Mouse (Mus musculus) neural tube, embryonic 11.5 days (tissue): ENCODE results near the gene Stxbp1. TPM values are rescaled to one million over a fixed set of nuclear protein-coding genes. Genes with fewer than 3 reads are reported as not detected.
A peak's percentile ranks its signal among the peaks of the same experiment; 100 is the strongest.

Experiments
- ATAC-seq: fragments of 200-750 bp; cut with Nextera tagmentation; 2 replicates; pipeline ENCODE4 v1.8.0; 2017; ENCODE audit warnings: moderate number of reproducible peaks, mild to moderate bottlenecking, moderate TSS enrichment, moderate library complexity; ENCODE audit not compliant: insufficient read depth, low FRiP score, low TSS enrichment
- DNase-seq: peaks from one replicate; pipeline ENCODE4 v3.0.0-alpha.2; 2015; ENCODE audit warnings: low spot score
- H3K27ac ChIP-seq: fragments of 300-500 bp; sonication (generic); 2 replicates; pipeline ENCODE4 v1.5.1; 2014; ENCODE audit warnings: low read depth, mild to moderate bottlenecking, low read length
- H3K27me3 ChIP-seq: fragments of 300-500 bp; sonication (generic); 2 replicates; pipeline ENCODE4 v1.6.1; 2014; ENCODE audit warnings: mild to moderate bottlenecking, low read length, mixed read lengths; ENCODE audit not compliant: control insufficient read depth, insufficient read depth
- H3K36me3 ChIP-seq: fragments of 300-500 bp; sonication (generic); 2 replicates; pipeline ENCODE4 v1.6.1; 2014; ENCODE audit warnings: mild to moderate bottlenecking, low read length, moderate library complexity, mixed read lengths; ENCODE audit not compliant: control insufficient read depth, insufficient read depth
- H3K4me1 ChIP-seq: fragments of 300-500 bp; sonication (generic); 2 replicates; pipeline ENCODE4 v1.6.1; 2014; ENCODE audit warnings: low read length, mixed read lengths; ENCODE audit not compliant: control insufficient read depth, insufficient read depth
- H3K4me2 ChIP-seq: fragments of 300-500 bp; sonication (generic); 2 replicates; pipeline ENCODE4 v1.6.1; 2014; ENCODE audit warnings: low read depth, mild to moderate bottlenecking, moderate library complexity
- H3K4me3 ChIP-seq: fragments of 300-500 bp; sonication (generic); 2 replicates; pipeline ENCODE4 v1.5.1; 2014; ENCODE audit warnings: low read depth, low read length
- H3K9ac ChIP-seq: fragments of 300-500 bp; sonication (generic); 2 replicates; pipeline ENCODE4 v1.6.1; 2014; ENCODE audit warnings: mild to moderate bottlenecking, low read length
- H3K9me3 ChIP-seq: fragments of 300-500 bp; sonication (generic); 2 replicates; pipeline ENCODE4 v1.6.1; 2016; ENCODE audit warnings: low read length; ENCODE audit not compliant: control insufficient read depth
- WGBS: fragments of 180-500 bp; shearing (Covaris S2); extraction: QIAGEN DNeasy Blood & Tissue Kit; methylation state at CpG from one replicate; pipeline ENCODE4 v1.1.7; 2014; 5-methylcytosine and 5-hydroxymethylcytosine counted together
- polyA plus RNA-seq: library from polyadenylated mRNA; unstranded; fragments of >200 nt; fragmentation: Nextera tagmentation; extraction: Ambion mirVana; gene quantifications from 2 replicates; pipeline ENCODE4 v1.2.1, GENCODE M21; 2014

The Stxbp1 gene
- polyA plus RNA-seq, 1 experiment from 2014 or later = 89.9 TPM

DNA sequence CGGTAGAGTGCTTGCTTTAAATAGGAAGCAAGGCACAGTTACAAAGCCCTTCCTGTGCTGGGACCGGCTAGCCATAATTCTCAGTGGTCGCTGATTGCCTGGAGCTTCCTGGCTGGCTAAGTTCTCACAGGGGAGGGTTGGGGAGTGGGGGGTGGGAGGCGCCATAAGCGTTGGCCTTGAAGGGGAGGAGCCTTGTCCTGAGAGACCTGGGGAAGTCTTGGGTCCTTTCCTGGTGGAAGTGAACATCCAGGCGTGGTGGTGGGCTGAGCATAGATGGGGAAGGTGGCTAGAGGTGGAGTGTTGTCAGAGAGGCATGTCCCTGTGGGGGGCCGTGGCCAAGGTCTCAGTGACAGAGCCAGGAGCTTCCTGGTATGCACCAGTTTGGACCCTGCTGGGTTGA is 37.7 kb upstream of the Stxbp1 start:
- no peak overlapping the region for H3K27ac ChIP-seq
- peaks cover 20% of the 10 kb centered on the region for H3K4me1 ChIP-seq
- ATAC-seq = no peak
- H3K4me2 ChIP-seq = no peak overlapping the region
- H3K9ac ChIP-seq = no peak overlapping the region; the same call in 1 of the 2 replicates
- H3K4me3 ChIP-seq = no peak overlapping the region
- 21% methylated on average over 7 of the region's 7 CpGs for WGBS
- H3K27me3 ChIP-seq = no peaks in the 10 kb centered on the region
- no peaks in the 10 kb centered on the region for H3K36me3 ChIP-seq
- H3K9me3 ChIP-seq = no peaks in the 10 kb centered on the region
- no peak for DNase-seq

GRCm38 (mm10) chr2:32882283-32883043 is 35.4 kb upstream of the Stxbp1 start:
- Histone ChIP-seq H3K9ac (no peak overlapping the region), H3K36me3 (no peaks in the 10 kb centered on the region), H3K27ac (no peak overlapping the region), H3K27me3 (no peaks in the 10 kb centered on the region), H3K4me3 (no peak overlapping the region), H3K4me2 (no peak overlapping the region), H3K4me1 (peaks cover 19% of the 10 kb centered on the region), H3K9me3 (no peaks in the 10 kb centered on the region)
- no peak for DNase-seq
- 78% methylated on average over 15 of the region's 21 CpGs for WGBS
- no peak for ATAC-seq

DNA sequence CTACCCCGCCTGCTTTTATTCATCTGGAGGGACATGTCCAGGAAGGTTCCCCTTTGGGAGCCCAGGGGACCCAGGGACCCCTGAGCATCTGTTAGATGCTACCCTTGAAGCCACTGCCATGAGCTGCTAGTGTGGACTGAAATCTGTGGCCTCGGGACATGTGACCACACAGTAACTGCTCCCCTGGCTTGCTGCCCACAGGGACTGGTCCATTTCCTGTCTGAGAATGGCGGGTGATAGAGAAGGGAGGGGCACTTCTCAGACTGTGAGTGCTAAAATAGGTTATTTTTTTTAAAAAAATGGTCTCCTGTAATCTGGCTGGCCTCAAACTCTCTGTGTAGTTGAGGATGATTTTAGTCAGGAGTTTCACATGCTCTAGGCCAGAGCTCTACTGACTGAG is 34.7 kb upstream of the Stxbp1 start:
- peaks cover 27% of the 10 kb centered on the region for H3K4me1 ChIP-seq
- WGBS = 47% methylated on average over 3 of the region's 3 CpGs

GRCm38 (mm10) chr2:32881054-32881453 is 34.0 kb upstream of the Stxbp1 start:
- ATAC-seq (no peak), DNase-seq (no peak)
- H3K4me2 ChIP-seq = no peak overlapping the region
- no peaks in the 10 kb centered on the region for H3K9me3 ChIP-seq
- WGBS = 43% methylated on average over 6 of the region's 6 CpGs
- no peak overlapping the region for H3K9ac ChIP-seq
- no peak overlapping the region for H3K4me3 ChIP-seq
- no peak overlapping the region for H3K27ac ChIP-seq
- H3K36me3 ChIP-seq = no peaks in the 10 kb centered on the region
- peaks cover 30% of the 10 kb centered on the region for H3K4me1 ChIP-seq
- H3K27me3 ChIP-seq = no peaks in the 10 kb centered on the region

More for the DNA sequence above, 34.7 kb upstream of the Stxbp1 start:
- no peak overlapping the region for H3K9ac ChIP-seq
- ATAC-seq = no peak
- H3K36me3 ChIP-seq = no peaks in the 10 kb centered on the region
- H3K27me3 ChIP-seq = no peaks in the 10 kb centered on the region
- DNase-seq = no peak
- H3K9me3 ChIP-seq = no peaks in the 10 kb centered on the region
- H3K4me2 ChIP-seq = no peak overlapping the region
- H3K27ac ChIP-seq = no peak overlapping the region
- no peak overlapping the region for H3K4me3 ChIP-seq

- no peak overlapping the region for H3K4me2 ChIP-seq
- DNase-seq (no peak), ATAC-seq (no peak)
- H3K9ac ChIP-seq = no peak overlapping the region
- peaks cover 32% of the 10 kb centered on the region for H3K4me1 ChIP-seq
- H3K27me3 ChIP-seq = no peaks in the 10 kb centered on the region
- WGBS = 79% methylated on average over 5 of the region's 5 CpGs
- no peaks in the 10 kb centered on the region for H3K9me3 ChIP-seq
- H3K4me3 ChIP-seq = no peak overlapping the region
- no peaks in the 10 kb centered on the region for H3K36me3 ChIP-seq
- H3K27ac ChIP-seq = no peak overlapping the region
These were observed 32.5 kb upstream of the Stxbp1 start for GRCm38 (mm10) chr2:32879593-32879992.

DNA sequence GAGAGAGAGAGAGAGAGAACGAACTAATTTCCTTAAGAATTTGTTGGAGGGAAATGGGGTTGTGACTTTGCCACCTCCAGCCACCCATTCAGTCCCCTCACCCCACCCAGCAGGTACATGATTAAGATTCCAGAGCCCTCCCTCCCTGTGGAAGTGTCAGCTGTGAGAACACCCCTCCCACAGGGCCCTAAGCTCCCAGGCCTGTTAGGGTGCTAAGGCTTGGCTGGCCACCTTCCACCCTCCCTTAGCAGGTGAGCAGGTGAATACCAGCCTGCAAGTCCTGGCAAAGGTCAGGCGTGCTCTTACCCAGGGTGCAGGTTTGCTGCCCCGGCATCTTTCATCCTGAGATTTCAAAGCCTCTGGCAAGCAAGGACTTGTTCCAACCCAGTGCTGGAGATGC is 31.4 kb upstream of the Stxbp1 start:
- Histone ChIP-seq H3K9me3 (no peaks in the 10 kb centered on the region), H3K9ac (no peak overlapping the region), H3K4me2 (peak overlapping the region; percentile 89), H3K4me3 (no peak overlapping the region), H3K27ac (no peak overlapping the region), H3K4me1 (peaks cover 34% of the 10 kb centered on the region), H3K36me3 (no peaks in the 10 kb centered on the region), H3K27me3 (no peaks in the 10 kb centered on the region)
- 73% methylated on average over 3 of the region's 3 CpGs for WGBS
- no peak for ATAC-seq
- DNase-seq = no peak

- Histone ChIP-seq H3K9me3 (no peaks in the 10 kb centered on the region), H3K36me3 (no peaks in the 10 kb centered on the region), H3K4me1 (peaks cover 34% of the 10 kb centered on the region), H3K4me2 (peak overlapping the region; percentile 89), H3K4me3 (peak overlapping the region; percentile 85), H3K27ac (no peak overlapping the region), H3K27me3 (no peaks in the 10 kb centered on the region), H3K9ac (peak overlapping the region; percentile 98; the same call in 1 of the 2 replicates)
- 58% methylated on average over 6 of the region's 6 CpGs for WGBS
- ATAC-seq (no peak), DNase-seq (no peak)
These were observed 30.8 kb upstream of the Stxbp1 start for GRCm38 (mm10) chr2:32877761-32878393.

- WGBS = 35% methylated on average over 5 of the region's 5 CpGs
- ATAC-seq (no peak), DNase-seq (no peak)
- peaks cover 34% of the 10 kb centered on the region for H3K4me1 ChIP-seq
- no peak overlapping the region for H3K27ac ChIP-seq
- no peaks in the 10 kb centered on the region for H3K27me3 ChIP-seq
- no peaks in the 10 kb centered on the region for H3K36me3 ChIP-seq
- peak overlapping the region; percentile 89 for H3K4me2 ChIP-seq
- no peaks in the 10 kb centered on the region for H3K9me3 ChIP-seq
- peak overlapping the region; percentile 85 for H3K4me3 ChIP-seq
- H3K9ac ChIP-seq = peak overlapping the region; percentile 98
These were observed 30.3 kb upstream of the Stxbp1 start for GRCm38 (mm10) chr2:32877303-32877702.
